Mouse (Mus musculus): Measurements from ENCODE around the gene Crhbp. TPM values are rescaled to one million over a fixed set of nuclear protein-coding genes. Genes with fewer than 3 reads are reported as not detected.
A peak's percentile ranks its signal among the peaks of the same experiment; 100 is the strongest.

The Crhbp gene
- total RNA-seq, 2 experiments from 2014 or later = 18.8 to 24.6 TPM

- no peak for DNase-seq
Measured at GRCm38 (mm10) chr13:95418575-95419203, 26.0 kb downstream of the Crhbp start.

DNA sequence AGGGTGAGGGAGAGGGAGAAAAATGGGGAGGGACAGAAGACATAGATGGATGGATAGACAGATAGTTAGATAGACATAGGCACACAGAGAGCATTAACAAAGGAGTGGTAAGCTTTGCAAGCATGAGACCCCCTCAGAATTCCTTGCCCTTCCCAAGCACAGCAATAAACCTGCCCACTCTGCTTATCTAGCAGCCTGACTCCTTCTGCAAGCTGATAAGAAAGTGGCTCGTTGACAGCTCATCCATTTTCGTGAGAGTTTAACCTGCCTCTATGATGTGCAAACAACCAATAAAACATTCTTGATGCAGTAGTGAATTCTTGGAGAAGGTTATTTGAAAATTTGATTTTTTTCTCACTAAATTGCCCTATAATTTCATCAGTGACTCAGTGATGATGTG is 32.5 kb downstream of the Crhbp start:
- DNase-seq = no peak

DNA sequence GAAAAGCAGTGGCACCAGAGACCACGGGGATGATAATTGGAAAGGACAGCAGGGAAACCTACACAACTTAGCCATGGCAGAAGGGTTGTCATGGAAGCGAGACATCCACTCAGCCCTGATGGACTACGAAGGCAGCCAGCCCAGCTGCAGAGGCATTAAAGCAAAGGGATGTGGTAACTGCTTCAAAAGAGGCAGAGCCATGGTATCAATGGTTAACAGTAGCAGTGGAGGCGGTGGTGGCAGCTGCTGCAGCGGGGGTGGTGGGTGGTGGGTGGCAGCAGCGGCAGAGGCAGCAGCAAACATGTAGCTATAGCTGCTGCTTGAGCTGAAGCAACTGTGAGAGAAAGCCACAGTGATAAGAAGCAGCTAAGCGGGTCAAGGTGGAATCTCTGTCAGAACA is 51.5 kb downstream of the Crhbp start:
- no peak for DNase-seq

- DNase-seq = peak; percentile 70 to 73
Measured at GRCm38 (mm10) chr13:95389866-95390865, 54.6 kb downstream of the Crhbp start.

DNA sequence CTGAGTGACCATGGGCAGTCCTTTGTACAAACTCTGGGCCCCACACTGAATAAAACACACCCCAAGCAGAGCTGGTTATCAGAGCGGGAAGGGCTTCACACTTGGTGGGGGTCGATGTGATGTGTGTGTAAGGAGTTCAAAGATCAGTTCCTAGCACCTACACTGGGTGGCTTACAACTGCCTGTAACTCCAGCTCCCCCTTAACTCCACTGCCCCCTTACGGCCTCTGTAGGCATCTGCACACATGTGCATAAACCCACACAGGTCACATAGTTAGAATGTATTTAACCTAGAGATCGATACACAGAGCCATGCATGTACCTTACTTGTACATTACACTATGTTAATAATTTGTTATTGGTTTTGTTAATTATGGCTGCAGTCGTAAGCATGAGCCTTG is 56.5 kb downstream of the Crhbp start:
- DNase-seq = no peak

- no peak for DNase-seq
Measured at GRCm38 (mm10) chr13:95382418-95382817, 62.3 kb downstream of the Crhbp start.

Other genes with a start within 250 kb of the Crhbp start
- gene Pde8b, start 194.6 kb downstream of the Crhbp start, total RNA-seq (2021) = 10 to 100 TPM; 97.2 to 99.8 TPM
- 10 to 100 TPM; 11.9 to 14.8 TPM for gene Zbed3, start 121.3 kb downstream of the Crhbp start, total RNA-seq (2021)
- 10 to 100 TPM; 49.3 to 49.7 TPM for gene Aggf1, start 69.6 kb downstream of the Crhbp start, total RNA-seq (2021)
- gene S100z, start 33.8 kb upstream of the Crhbp start, total RNA-seq (2021) = not detected
- under 1 TPM in 1 of 2 experiments, not detected in 1; 0.30 TPM for gene F2rl1, start 80.3 kb upstream of the Crhbp start, total RNA-seq (2021)
- gene F2r, start 173.6 kb upstream of the Crhbp start, total RNA-seq (2021) = 1 to 10 TPM; 4.9 to 5.6 TPM